Mouse (Mus musculus): ENCODE results near the gene Ntn5. TPM values are rescaled to one million over a fixed set of nuclear protein-coding genes. Genes with fewer than 3 reads are reported as not detected.

Gene Ntn5
- total and polyA plus RNA-seq, 3 experiments = 0.08 to 0.57 TPM; not detected in 1

DNA sequence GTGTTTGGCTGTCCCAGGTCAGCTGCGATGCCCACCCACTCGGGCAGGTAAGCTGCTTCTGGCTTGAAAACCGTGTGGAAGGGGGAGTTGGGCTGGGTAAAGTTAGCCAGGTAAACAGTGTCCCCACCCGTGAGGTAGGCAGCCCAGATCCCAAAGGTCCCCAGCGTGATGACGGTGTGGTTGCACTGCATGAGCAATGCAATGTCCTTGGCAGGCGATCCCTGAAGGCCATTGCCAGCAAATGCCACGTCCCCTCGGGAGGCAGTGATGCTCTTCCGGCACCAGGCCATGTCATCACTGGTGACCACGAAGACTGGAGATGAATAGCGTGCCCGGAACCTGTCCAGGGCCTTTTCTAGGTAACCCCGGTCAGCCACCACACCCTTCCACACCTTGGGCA lies 5.3 kb upstream of the Ntn5 start:
- H3K27me3 ChIP-seq (replicated peaks) = no peaks in the 10 kb centered on the region
- DNase-seq (ENCODE audit: extremely low read depth) = no peak
- H3K36me3 ChIP-seq (replicated peaks in 1 of 2; ENCODE audit: control insufficient read depth in 1 of 2, insufficient read depth in 1 of 2, low read length in 1 of 2) = no peaks in the 10 kb centered on the region
- no peaks in the 10 kb centered on the region for H3K9me3 ChIP-seq (replicated peaks; ENCODE audit: low read length)
- H3K79me2 ChIP-seq (replicated peaks; ENCODE audit: control insufficient read depth, extremely low read depth, insufficient read depth, poor library complexity, severe bottlenecking) = no peaks in the 10 kb centered on the region
- H3K4me3 ChIP-seq (replicated peaks in 1 of 3; ENCODE audit: low read depth in 2 of 3, low read length in 2 of 3, poor library complexity in 1 of 3) = no peak overlapping the region
- no peak overlapping the region for H3K9ac ChIP-seq (ENCODE audit: insufficient read depth, low read depth)
- no peak overlapping the region for H3K27ac ChIP-seq (ENCODE audit: insufficient read depth, low read depth)
- TF ChIP-seq MAZ (IDR thresholded peaks at IDR 0.05; ENCODE audit: low read depth, low read length) = no peak
- TF ChIP-seq ZC3H11A (IDR thresholded peaks at IDR 0.05; ENCODE audit: low read depth, low read length) = no peak
- no peak for TF ChIP-seq SIN3A (IDR thresholded peaks at IDR 0.05; ENCODE audit: low read length)
- TF ChIP-seq USF2 (conservative IDR thresholded peaks at IDR 0.05; ENCODE audit: low read depth, low read length) = no peak
- no peak for TF ChIP-seq SMC3 (IDR thresholded peaks at IDR 0.05; ENCODE audit: low read depth, low read length)
- no peak for TF ChIP-seq UBTF (IDR thresholded peaks at IDR 0.05; ENCODE audit: low read depth, low read length)
- peaks cover 31 to 50% of the 10 kb centered on the region in 2 experiments for H3K4me1 ChIP-seq (ENCODE audit: control insufficient read depth in 1 of 2, insufficient read depth in 2 of 2)
- no peak overlapping the region for H3K4me2 ChIP-seq (ENCODE audit: insufficient read depth, low read depth, poor library complexity, severe bottlenecking)
- in situ Hi-C loops (cut with MboI; ENCODE audit: low pct_ligation_motif_present, low pct_unique_long_range_greater_than_20kb, low sequenced_read_pairs) = no loop called here
- dilution Hi-C loops (cut with MboI; ENCODE audit: extremely low pct_ligation_motif_present, extremely low pct_unique_long_range_greater_than_20kb, low sequenced_read_pairs) = no loop called here

DNA sequence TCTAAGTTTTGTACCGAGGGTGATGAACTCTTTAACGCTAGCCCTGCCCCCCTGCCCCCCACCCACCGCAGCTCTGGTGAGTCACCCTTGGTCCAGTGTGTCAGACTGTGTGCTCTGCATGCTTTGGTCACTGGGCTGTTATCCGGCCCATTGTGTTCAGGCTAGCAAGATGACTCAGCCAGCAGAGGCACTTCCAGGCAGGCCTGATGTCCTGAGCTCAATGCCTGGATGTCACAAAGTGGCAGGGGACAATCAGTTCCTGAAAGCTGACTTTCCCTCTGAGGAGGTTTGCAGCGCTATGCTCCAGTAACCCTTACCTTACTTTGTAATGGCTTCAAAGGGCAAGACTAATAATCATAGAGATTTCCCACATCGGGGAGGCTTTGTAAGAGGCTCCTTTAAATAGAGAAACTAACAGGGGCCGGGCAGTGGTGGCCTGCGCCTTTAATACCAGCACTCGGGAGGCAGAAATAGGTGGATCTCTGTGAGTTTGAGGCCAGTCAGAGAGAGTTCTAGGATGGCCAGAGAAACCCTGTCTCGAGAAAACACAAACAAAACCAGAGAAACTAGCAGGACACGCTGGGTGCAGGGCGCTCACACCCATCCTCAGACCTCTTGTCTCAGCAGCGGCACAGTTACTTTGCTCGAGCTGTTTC lies 3.7 kb upstream of the Ntn5 start:
- Histone ChIP-seq H3K79me2 (replicated peaks; ENCODE audit: control insufficient read depth, extremely low read depth, insufficient read depth, poor library complexity, severe bottlenecking) (no peaks in the 10 kb centered on the region), H3K4me3 (replicated peaks in 1 of 3; ENCODE audit: low read depth in 2 of 3, low read length in 2 of 3, poor library complexity in 1 of 3) (no peak overlapping the region), H3K9ac (ENCODE audit: insufficient read depth, low read depth) (peak overlapping the region; percentile 7; the same call in 1 of the 2 replicates), H3K36me3 (replicated peaks in 1 of 2; ENCODE audit: control insufficient read depth in 1 of 2, insufficient read depth in 1 of 2, low read length in 1 of 2) (no peaks in the 10 kb centered on the region), H3K27ac (ENCODE audit: insufficient read depth, low read depth) (peak overlapping the region; percentile 18; the same call in 1 of the 2 replicates), H3K27me3 (replicated peaks) (no peaks in the 10 kb centered on the region), H3K9me3 (replicated peaks; ENCODE audit: low read length) (no peaks in the 10 kb centered on the region), H3K4me2 (ENCODE audit: insufficient read depth, low read depth, poor library complexity, severe bottlenecking) (peak overlapping the region; percentile 19; the same call in 1 of the 2 replicates), H3K4me1 (ENCODE audit: control insufficient read depth in 1 of 2, insufficient read depth in 2 of 2) (peaks cover 34 to 66% of the 10 kb centered on the region in 2 experiments)
- no peak for TF ChIP-seq UBTF (IDR thresholded peaks at IDR 0.05; ENCODE audit: low read depth, low read length)
- TF ChIP-seq MEF2A (IDR thresholded peaks at IDR 0.05; ENCODE audit: borderline replicate concordance, low read depth, low read length) = no peak
- TF ChIP-seq E2F4 (IDR thresholded peaks at IDR 0.05; ENCODE audit: insufficient replicate concordance, low read depth, low read length) = no peak
- no peak for TF ChIP-seq SMC3 (IDR thresholded peaks at IDR 0.05; ENCODE audit: low read depth, low read length)
- TF ChIP-seq ZMIZ1 (IDR thresholded peaks at IDR 0.05; ENCODE audit: low read depth, low read length) = no peak
- TF ChIP-seq POLR2AphosphoS2 (IDR thresholded peaks at IDR 0.05; ENCODE audit: low read depth, low read length) = no peak
- no peak; the same call in 1 of the 2 replicates for TF ChIP-seq MAFK (IDR thresholded peaks at IDR 0.05; ENCODE audit: insufficient replicate concordance, low read length)
- TF ChIP-seq CHD2 (IDR thresholded peaks at IDR 0.05; ENCODE audit: low read length) = no peak; the same call in 1 of the 2 replicates
- no peak for TF ChIP-seq NRF1 (IDR thresholded peaks at IDR 0.05; ENCODE audit: low read depth, low read length)
- peak; percentile 47 for TF ChIP-seq ETS1 (conservative IDR thresholded peaks at IDR 0.05; ENCODE audit: low read depth, low read length)
- no peak for TF ChIP-seq ZNF384 (IDR thresholded peaks at IDR 0.05; ENCODE audit: low read depth, low read length)
- peak; percentile 83 for TF ChIP-seq BHLHE40 (IDR thresholded peaks at IDR 0.05; ENCODE audit: low read depth, low read length)
- no peak for TF ChIP-seq MXI1 (IDR thresholded peaks at IDR 0.05; ENCODE audit: low read depth, low read length)
- 0 out of 2 replicates have a peak, but pooled peaks have one; percentile 14 for TF ChIP-seq MAZ (IDR thresholded peaks at IDR 0.05; ENCODE audit: low read depth, low read length)
- no peak for TF ChIP-seq HCFC1 (IDR thresholded peaks at IDR 0.05; ENCODE audit: low read depth, low read length)
- TF ChIP-seq GABPA (IDR thresholded peaks at IDR 0.05; ENCODE audit: insufficient replicate concordance, low read depth, low read length) = no peak
- TF ChIP-seq NELFE (IDR thresholded peaks at IDR 0.05; ENCODE audit: low read depth, low read length) = no peak
- no peak for TF ChIP-seq RAD21 (IDR thresholded peaks at IDR 0.05; ENCODE audit: low read depth, low read length)
- no peak; the same call in 1 of the 2 replicates for TF ChIP-seq POLR2A (IDR thresholded peaks at IDR 0.05; ENCODE audit: low read depth, low read length)
- TF ChIP-seq TBP (conservative IDR thresholded peaks at IDR 0.05; ENCODE audit: low read depth, low read length) = no peak
- TF ChIP-seq KAT2A (IDR thresholded peaks at IDR 0.05; ENCODE audit: insufficient replicate concordance, low read length) = no peak
- peak; percentile 39; the same call in 1 of the 2 replicates for TF ChIP-seq IRF4 (IDR thresholded peaks at IDR 0.05; ENCODE audit: low read depth, low read length)
- TF ChIP-seq ZKSCAN1 (IDR thresholded peaks at IDR 0.05; ENCODE audit: borderline replicate concordance, low read depth, low read length) = no peak
- TF ChIP-seq RCOR1 (conservative IDR thresholded peaks at IDR 0.05; ENCODE audit: low read depth, low read length) = no peak
- no peak for TF ChIP-seq MAX (IDR thresholded peaks at IDR 0.05; ENCODE audit: low read length)
- TF ChIP-seq USF2 (conservative IDR thresholded peaks at IDR 0.05; ENCODE audit: low read depth, low read length) = no peak
- in situ Hi-C loops (cut with MboI; ENCODE audit: low pct_ligation_motif_present, low pct_unique_long_range_greater_than_20kb, low sequenced_read_pairs) (loop anchor here (5.0 to 10.0 kb wide), 3 partner anchors 43 to 215 kb away; partner anchors contain the start of genes Bax and Mamstr), dilution Hi-C loops (cut with MboI; ENCODE audit: extremely low pct_ligation_motif_present, extremely low pct_unique_long_range_greater_than_20kb, low sequenced_read_pairs) (no loop called here)
- DNase-seq (ENCODE audit: extremely low read depth) = peak; percentile 32

Measured in CH12.LX (cell line).